Mouse (Mus musculus): ENCODE results near the gene Slc9a3r1.

Slc9a3r1 gene

GRCm38 (mm10) chr11:115223877-115224276 lies 60.7 kb downstream of the Slc9a3r1 start:
- in situ Hi-C loops (cut with MboI, MseI) = loop anchor here (5.0 kb wide), 1 partner anchor 953 kb away; no protein-coding TSS in a partner anchor

DNA sequence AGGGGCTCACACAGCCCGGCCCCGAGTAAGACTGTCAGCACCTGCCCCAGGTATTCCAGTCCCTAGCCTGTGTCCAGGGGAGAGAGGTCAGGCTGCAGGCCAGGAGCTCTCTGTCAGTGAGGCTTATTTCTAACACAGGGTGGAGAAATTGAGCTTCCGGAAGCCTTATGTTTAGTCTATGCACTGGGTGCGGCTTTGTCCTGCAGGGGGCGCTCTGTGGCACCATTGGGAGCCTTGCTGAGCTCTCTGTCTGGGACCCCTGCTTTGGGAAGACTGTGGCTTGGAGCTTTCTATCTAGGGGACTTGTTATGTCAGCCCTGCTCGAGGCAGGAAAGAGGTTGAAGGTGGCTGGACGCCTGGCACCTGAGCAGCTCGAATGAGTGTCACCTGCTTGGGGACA lies 61.7 kb downstream of the Slc9a3r1 start:
- in situ Hi-C loops (cut with MboI, MseI) = loop anchor here (5.0 kb wide), 1 partner anchor 952 kb away; no protein-coding TSS in a partner anchor

- in situ Hi-C loops (cut with MboI, MseI) = no loop called here
Measured at GRCm38 (mm10) chr11:115225301-115225700, 62.2 kb downstream of the Slc9a3r1 start.

- in situ Hi-C loops (cut with MboI, MseI) = no loop called here
Measured at GRCm38 (mm10) chr11:115226811-115227491, 63.8 kb downstream of the Slc9a3r1 start.

DNA sequence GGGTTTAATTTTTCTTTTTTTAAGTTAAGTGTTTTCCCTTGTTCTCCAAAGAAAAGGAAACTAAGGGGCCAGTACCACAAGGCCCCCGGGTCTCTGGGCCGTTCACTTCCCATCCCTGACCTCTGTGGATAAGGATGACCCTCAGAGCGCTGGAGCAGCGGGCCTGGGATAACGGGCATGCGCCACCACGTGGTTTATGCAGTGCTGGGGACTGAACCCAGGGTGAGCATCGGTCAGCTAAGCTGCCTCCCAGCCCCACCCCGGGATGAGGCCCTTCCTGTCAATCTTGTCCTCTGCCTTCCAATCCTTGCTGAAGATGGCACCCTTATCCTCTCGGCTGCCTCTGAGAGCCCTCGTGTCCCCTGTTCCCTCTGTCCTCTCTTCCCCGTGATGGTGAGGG lies 64.5 kb downstream of the Slc9a3r1 start:
- in situ Hi-C loops (cut with MboI, MseI) = no loop called here

DNA sequence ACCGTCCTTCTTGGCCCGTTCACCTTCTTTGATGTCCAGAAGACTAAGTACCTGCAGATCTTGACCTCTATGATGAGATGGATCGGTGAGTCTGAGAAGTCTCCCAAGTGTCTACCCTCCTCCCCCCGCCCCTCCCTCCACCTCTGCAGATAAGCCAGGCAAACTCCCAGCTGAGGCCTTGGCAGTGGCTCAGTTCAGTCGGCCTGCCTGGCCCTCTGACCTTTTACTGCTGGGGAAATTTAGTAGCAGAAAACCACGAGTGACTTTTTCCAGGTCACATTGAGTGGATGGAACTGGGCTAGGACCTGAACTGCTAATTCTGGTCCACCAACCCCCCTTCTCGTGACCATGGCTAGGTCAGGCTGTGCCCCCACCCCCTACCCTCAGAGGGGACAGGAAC lies 65.3 kb downstream of the Slc9a3r1 start:
- in situ Hi-C loops (cut with MboI, MseI) = no loop called here

DNA sequence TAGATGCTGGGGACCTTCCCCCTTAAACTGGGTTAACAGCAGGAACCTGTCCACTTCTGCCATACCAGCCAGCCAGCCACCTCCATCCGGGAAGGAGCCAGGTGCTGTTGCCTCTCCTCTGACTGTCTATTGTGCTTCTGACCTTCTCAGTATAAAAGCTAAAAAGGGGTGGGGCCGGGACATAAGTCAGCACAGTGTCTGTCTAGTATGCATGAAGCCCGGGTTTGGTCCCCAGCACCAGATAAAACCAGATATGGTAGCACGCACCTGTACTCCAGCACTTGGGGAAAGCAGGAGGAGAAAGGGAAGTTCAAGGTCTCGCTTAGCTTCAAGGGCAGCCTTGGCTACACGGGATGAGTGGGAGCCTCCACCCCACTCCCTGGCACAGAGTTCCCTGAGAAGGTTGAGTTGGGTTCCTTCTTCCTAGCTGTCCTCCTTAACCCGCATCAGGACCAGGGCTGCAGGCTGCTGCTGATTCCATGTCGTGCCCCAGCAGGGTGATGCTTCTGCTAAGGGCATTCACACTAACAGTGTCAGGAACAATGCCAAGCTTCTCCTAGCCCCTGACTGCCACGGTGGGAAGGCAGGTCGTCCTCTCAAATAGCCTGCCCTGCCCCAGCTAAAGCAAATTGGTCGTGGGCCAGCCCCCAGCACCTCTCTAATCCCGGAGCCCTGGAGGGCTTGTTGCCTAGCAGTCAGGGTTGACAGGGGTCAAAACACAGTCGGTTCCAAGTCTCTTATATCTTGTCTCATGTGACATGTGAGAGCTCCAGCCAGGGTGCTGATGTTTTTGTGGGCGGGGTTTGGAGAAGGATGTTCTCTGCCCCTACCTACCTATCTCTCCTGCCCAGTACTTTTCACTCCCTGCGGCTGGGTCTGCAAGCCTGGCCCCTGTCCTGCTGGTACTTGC lies 66.1 kb downstream of the Slc9a3r1 start:
- in situ Hi-C loops (cut with MboI, MseI) = no loop called here
